Mouse (Mus musculus) c-Kit-positive CD71-positive TER-119-positive erythroid progenitor cells, embryonic 14.5 days (primary cell): ENCODE measurements around the gene Gata2.
A peak's percentile ranks its signal among the peaks of the same experiment; 100 is the strongest.

ENCODE experiments used
- DNase-seq: peaks from one replicate; pipeline ENCODE4 v3.0.0-alpha.2; 2013; ENCODE audit warnings: low spot score

The Gata2 gene

DNA sequence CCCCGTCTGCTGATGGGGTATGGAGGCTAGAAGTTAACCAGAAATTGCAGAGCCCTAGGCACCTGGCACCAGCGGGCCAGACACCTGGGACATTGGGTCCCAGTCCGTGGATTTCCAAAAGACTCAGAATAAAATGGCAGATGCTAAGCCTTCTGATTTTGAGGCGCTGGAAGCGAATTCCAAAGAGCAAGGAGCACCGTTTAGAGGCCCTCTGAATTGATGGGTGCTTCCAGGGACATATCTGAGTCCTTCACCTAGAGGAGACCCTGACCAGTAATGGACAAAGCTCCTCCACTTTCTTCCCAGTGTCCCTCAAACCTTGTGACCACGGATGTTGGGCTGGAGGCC, 1.3 kb downstream of the Gata2 start:
- no peak for DNase-seq

DNA sequence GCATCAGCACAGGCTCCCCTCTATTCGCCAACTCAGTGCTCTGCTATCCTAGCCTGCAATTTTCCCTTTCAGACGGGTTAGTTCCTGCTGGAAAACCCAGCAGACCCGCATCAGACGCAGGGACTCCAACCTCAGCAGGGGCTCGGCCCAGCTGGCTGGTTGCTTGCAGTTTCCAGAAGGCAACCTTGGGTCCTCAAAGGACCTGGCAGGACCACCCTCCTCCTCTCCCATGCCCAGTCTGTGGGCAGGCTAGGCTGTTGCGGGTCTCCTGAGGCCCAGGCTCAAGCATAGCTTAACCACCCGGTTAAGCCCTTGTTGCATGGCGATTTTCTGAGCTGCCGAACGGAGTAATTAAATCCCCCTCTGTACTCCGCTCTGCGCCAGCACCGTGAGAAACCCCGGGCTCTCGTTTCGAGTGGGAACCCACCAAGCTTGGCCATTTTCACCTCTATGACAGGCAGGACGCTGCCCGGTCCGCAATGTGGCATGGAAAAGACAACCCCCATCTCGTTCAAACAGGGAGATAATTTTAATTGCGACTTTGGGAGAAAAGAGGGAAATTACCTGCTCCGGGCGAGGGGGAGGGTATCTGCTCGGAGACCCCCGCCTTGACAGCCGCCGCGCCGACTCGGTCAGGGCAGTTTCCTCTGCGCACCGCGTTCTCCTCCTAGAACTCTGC, 2.5 kb downstream of the Gata2 start:
- DNase-seq: no peak

DNA sequence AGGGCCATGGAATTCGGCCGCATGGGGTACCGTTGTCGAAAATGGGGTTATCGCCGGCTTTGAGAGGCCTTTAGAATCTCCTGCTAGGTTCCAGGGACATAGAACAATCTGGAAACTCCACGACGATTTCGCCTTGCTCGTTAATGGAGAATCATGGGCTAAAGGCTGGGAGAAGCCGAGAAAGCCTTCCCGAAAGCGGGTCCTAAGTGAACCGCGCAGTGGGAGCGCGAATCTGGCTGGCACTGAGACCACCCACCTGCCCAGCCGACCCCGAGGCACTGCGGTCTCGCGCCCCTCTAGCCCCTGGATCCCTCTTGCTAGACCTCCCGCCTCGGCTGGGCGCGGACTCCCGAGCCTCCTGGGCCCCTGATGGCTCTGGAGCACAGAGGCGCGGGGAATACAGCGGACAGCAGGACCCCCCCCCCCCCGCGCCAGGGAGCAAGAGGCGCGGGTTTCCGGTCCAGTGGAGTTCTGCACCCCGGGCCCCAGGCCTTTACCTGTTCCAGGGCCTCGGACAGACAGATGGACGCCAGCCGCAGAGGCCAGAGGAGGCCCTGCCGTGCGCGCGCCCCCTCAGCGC, 3.1 kb downstream of the Gata2 start:
- DNase-seq: no peak

DNA sequence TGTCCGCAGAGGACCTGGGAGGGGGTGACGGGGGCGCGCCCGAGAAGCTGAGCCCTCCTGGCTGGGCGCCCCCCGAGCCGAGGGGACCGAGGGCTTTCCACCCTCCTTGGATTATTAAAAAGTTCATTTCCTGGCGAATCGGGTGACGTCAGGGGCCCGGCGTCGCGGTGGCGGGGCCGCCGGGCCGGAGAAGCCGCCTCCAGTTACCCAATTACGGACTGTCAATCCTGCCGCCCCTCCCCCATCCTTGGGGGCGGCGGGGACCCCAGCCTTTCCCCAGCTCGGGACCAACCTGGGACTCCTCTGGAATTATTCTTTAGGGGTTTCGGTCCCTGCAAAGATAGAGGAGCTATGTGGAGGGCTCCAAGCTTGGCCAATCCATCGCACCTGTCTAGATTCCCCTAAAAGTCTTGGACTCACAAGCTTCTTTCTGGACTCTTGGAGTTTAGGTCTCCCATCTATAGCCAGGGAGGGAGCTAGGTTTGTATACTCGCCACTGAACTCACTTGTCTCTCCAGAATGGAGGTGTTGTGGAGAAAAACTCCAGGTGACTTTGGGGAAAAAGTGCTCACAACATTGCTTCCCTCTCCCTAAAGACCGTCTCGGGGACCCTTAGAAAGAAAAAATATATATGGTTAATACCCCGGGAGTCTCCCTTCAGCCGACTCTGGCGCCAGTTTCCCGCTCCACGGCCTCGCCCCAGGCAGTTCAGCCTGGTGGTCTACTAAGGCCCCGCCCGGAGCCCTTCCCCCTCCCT, 3.8 kb downstream of the Gata2 start:
- no peak for DNase-seq

GRCm38 (mm10) chr6:88198070-88198940, 4.6 kb downstream of the Gata2 start:
- DNase-seq: no peak

GRCm38 (mm10) chr6:88199001-88199717, 5.5 kb downstream of the Gata2 start:
- no peak for DNase-seq

DNA sequence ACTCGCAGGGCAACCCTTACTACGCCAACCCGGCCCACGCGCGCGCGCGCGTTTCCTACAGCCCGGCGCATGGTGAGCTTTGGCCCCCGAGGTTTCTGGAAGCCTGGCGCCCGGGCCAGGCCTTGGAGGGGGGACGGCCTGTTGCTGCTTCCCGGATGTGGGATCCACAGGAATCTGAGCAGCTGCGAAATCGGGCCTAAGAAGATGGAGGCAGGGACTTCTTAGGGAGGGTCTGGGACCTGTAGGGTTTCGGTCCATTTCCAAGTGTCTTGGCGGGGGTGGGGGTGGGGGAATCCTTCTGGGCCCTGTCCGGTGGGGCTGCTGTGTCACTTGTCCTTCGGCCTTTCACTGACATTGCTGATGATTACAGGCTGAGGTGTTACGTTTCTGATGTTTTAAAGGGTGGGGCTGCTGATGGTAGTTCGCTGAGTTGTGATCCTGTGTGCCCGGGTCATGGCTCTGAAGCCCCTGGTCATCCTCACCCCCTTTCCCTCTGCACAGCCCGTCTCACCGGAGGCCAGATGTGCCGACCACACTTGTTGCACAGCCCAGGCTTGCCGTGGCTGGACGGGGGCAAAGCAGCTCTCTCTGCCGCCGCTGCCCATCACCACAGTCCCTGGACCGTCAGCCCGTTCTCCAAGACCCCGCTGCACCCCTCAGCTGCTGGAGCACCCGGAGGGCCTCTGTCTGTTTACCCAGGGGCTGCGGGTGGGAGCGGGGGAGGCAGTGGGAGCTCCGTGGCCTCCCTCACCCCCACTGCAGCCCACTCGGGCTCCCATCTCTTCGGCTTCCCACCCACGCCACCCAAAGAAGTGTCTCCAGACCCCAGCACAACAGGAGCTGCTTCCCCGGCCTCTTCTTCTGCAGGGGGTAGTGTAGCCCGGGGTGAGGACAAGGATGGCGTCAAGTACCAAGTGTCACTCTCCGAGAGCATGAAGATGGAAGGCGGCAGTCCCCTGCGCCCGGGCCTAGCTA, 6.3 kb downstream of the Gata2 start:
- DNase-seq: no peak

DNA sequence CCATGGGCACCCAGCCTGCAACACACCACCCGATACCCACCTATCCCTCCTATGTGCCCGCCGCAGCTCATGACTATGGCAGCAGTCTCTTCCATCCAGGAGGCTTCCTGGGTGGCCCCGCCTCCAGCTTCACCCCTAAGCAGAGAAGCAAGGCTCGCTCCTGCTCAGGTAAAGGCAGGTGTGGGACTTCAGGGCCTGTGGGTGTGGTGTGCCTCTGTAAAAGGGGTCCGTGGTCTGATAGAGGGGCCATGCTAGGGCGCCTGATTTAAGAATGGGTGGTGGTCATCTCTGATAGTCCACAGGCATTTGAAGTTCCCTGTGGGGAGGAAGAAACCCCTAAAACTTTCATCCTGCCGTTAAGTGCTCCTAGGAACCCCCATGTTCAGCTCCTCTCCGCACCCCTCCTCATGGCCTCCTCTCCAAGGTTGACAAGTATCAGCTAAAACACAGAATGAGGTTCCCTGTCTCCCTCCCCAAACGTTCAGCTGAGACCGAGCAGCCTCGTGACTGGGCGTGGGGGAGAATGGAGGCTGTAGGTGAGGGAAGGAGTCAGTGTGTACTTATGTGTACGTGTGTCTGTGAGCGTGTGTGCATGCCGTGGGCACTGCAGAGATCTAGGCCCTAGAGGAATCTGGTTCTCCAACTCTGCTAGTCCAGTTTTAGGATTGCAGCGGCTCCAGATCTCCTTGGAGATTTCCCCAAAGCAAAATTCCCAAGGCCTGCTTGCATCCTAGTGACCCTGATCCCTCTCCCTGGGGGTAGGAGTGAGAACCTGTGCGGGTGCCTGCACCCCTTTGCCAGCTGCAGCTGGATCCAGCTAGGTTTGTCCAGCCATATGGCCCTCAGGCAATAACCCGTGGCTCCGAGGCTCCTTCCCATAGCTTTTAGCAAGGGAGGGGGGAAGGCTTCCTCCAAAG, 7.3 kb downstream of the Gata2 start:
- DNase-seq: no peak

- no peak for DNase-seq
Observed at GRCm38 (mm10) chr6:88201926-88202700, 8.4 kb downstream of the Gata2 start.

GRCm38 (mm10) chr6:88202921-88203690, 9.4 kb downstream of the Gata2 start:
- DNase-seq: peak; percentile 82

DNA sequence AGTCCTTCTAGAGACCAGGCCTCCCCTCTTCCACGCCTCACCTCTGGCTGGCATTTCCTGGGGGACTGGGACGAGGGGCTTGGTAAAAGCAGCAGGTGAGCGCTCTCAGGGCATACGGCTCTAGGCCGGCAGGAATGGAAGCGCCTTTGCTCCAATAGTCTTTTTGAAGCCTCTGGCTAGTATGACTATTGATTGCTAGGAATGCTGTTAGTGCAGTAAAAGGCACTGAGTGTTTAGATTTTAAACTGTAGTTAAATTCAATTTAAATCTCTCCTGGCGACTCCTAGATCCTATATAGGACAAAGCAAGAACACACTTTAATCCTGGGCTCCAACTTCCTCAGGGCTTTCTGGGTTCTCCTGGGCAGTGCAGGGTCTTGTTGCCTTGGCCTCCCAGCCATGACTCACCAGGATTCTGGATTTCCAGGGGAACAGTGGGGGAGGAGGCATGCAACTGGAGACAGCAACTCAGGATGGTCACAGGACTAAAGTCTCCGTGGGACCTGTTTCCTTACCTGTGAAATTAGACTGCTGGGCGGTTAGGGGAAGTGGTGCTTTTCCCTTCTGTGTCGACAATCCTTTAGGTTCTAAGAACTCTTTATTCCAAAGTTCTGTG, 10.2 kb downstream of the Gata2 start:
- DNase-seq: no peak

DNA sequence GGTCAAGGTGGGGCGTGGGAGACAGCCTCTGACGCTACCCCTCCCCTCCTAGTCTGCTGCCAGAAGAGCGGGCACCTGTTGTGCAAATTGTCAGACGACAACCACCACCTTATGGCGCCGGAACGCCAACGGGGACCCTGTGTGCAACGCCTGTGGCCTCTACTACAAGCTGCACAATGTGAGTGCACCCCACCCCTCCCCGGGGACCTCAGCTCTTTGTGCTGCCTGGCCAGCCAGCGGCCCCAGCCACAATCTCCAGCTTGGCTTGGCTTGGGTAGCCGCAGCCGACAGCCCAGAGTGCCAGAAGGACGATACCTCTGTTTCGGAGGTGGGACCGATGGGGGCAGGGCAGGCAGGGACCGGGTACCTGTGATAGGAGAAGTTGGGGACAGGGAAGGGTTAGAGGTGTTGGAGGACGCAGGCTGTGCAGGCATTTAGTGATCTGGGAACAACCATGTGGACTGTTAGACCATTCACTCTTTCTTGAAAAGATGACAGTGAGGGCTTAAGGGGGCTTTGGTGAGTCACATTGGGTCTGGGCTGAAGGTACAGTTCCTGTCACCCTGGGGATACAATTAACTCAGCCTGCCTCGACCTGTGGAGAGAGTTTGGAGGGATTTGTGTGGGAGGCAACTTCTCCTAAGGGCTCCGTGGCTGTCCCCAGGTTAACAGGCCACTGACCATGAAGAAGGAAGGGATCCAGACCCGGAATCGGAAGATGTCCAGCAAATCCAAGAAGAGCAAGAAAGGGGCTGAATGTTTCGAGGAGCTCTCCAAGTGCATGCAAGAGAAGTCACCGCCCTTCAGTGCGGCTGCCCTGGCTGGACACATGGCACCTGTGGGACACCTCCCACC, 11.1 kb downstream of the Gata2 start:
- no peak for DNase-seq

DNA sequence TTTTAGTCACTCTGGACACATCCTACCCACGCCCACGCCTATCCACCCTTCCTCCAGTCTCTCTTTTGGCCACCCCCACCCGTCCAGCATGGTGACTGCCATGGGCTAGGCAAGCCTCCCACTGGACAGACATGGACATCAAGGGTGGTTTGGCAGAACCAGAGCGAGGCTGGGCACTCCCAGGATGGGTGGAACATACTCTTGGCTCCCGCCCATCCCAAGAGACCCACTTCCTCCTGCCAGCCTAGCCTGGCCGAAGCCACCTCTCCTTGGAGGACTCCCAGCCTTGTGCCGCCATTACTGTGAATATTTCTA, 11.7 kb downstream of the Gata2 start:
- DNase-seq: no peak

DNA sequence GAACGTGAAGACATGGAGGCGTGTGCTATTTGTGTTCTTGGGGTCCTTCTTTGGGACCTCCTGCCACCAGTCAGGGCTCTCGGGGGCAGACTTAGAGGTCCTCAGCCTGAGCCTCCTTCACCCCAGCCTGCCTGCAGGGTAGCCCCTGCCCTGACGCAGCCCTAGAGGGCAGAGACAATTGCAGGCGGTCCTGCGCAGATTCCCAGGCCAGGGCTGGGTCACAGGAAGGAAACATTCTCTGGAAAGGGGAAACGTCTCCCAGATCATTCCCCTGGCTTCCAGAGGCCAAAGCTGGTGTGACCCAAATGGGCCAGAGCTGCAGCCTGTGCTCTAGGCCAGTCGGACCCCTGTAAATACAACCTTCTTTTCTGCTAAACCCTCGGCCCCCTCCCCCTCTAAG, 12.2 kb downstream of the Gata2 start:
- no peak for DNase-seq

DNA sequence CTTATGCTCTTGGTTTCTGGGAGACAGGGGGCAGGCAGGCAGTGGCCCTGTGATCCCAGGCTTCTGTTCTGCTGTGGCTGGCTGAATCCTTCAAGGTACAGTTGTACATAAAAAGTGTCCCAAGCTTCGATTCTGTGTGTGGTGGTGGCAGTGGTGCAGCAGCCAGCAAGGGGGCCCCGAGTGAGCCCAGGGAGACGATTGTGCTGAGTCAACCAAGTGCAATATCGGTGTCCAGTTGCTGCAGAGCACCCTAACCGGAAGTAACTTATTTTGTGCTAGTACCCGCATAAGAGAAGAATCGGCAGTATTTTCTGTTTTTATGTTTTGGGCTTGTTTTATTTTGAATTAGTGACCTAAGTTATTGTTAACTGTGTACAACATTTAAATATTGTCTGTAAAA, 12.9 kb downstream of the Gata2 start:
- DNase-seq: no peak

- no peak for DNase-seq
Observed at GRCm38 (mm10) chr6:88207403-88208033, 13.8 kb downstream of the Gata2 start.
